In genomic region chr1:64907740-64908139, GRCm38 (mm10) we compare ENCODE assay signal across 30 mouse cellular contexts. TPM values are rescaled to one million over a fixed set of nuclear protein-coding genes. Genes with fewer than 3 reads are reported as not detected.
DNase-seq lines count a peak whose midpoint lies in the region; ATAC-seq and TF ChIP-seq lines count a peak whose summit lies in the region.
"Had no signal": no experiment of that assay in that cellular context is flagged by ENCODE, and none has a peak within 500 bp of the region (broad histone marks: within the 10 kb centered on the region; RNA-seq: fewer than 3 reads in every experiment).

No protein-coding gene starts in this region.

- H3K9me3 ChIP-seq in liver, embryonic 15.5 days (replicated peaks), result no peaks in the 10 kb centered on the region
- no peaks in the 10 kb centered on the region for H3K9me3 ChIP-seq in liver, postnatal 0 days (ENCODE audit: low read length)
- H3K9me3 ChIP-seq in hindbrain, embryonic 13.5 days, result no peaks in the 10 kb centered on the region
- H3K9me3 ChIP-seq: limb, embryonic 10.5 days; limb, embryonic 15.5 days; midbrain, embryonic 15.5 days; neural tube, embryonic 15.5 days; stomach, embryonic 15.5 days had no signal

- 66% methylated on average over 2 of the region's 2 CpGs for WGBS in liver, embryonic 15.5 days (ENCODE audit: insufficient replicate concordance)
- 63% methylated on average over 2 of the region's 2 CpGs for WGBS in liver, postnatal 0 days (ENCODE audit: insufficient replicate concordance)
- WGBS in macrophage (ENCODE audit: missing documents), result 95% methylated on average over 2 of the region's 2 CpGs
- WGBS in hindbrain, embryonic 13.5 days, result 81% methylated on average over 2 of the region's 2 CpGs

- ATAC-seq in liver, embryonic 15.5 days (ENCODE audit: insufficient read depth), result peak; percentile 40
- ATAC-seq in liver, postnatal 0 days, result no peak
- ATAC-seq in hindbrain, embryonic 13.5 days (ENCODE audit: low FRiP score), result no peak
- ATAC-seq: activated CD4-positive, CD25-positive, alpha-beta regulatory T cell, adult 4 months; CD4-positive, CD25-positive, alpha-beta regulatory T cell, adult 4 months; forebrain, embryonic 14.5 days; intestine, postnatal 0 days; midbrain, embryonic 15.5 days had no signal

- no peaks in the 10 kb centered on the region for H3K36me3 ChIP-seq in liver, embryonic 15.5 days (replicated peaks)
- no peaks in the 10 kb centered on the region for H3K36me3 ChIP-seq in liver, postnatal 0 days (replicated peaks; ENCODE audit: insufficient read depth, low read length)
- peaks cover 17% of the 10 kb centered on the region for H3K36me3 ChIP-seq in macrophage (ENCODE audit: inconsistent target)
- no peaks in the 10 kb centered on the region for H3K36me3 ChIP-seq in hindbrain, embryonic 13.5 days
- H3K36me3 ChIP-seq: limb, embryonic 10.5 days; limb, embryonic 15.5 days; midbrain, embryonic 15.5 days; neural tube, embryonic 15.5 days; stomach, embryonic 15.5 days had no signal

- peaks cover 100% of the 10 kb centered on the region for H3K79me2 ChIP-seq in macrophage (ENCODE audit: inconsistent target)

- H3K4me3 ChIP-seq in liver, embryonic 15.5 days (replicated peaks), result no peak overlapping the region
- H3K4me3 ChIP-seq in liver, postnatal 0 days (ENCODE audit: low read depth, low read length), result no peak overlapping the region
- no peak overlapping the region for H3K4me3 ChIP-seq in bone marrow macrophage, adult 2 months (ENCODE audit: insufficient read depth, low read length)
- H3K4me3 ChIP-seq in macrophage (ENCODE audit: inconsistent target), result no peak overlapping the region
- H3K4me3 ChIP-seq in hindbrain, embryonic 13.5 days, result no peak overlapping the region
- H3K4me3 ChIP-seq: limb, embryonic 10.5 days; limb, embryonic 15.5 days; midbrain, embryonic 15.5 days; neural tube, embryonic 15.5 days; stomach, embryonic 15.5 days had no signal

- TF ChIP-seq EP300 in liver, postnatal 0 days (IDR thresholded peaks at IDR 0.05; ENCODE audit: low read depth), result no peak

- no peak for TF ChIP-seq CTCF in liver, postnatal 0 days (IDR thresholded peaks at IDR 0.05; ENCODE audit: low read depth)
- TF ChIP-seq CTCF in bone marrow macrophage, adult 2 months (IDR thresholded peaks at IDR 0.05; ENCODE audit: low read depth, low read length), result no peak

- no peaks in the 10 kb centered on the region for H3K4me1 ChIP-seq in liver, embryonic 15.5 days (replicated peaks)
- H3K4me1 ChIP-seq in liver, postnatal 0 days (ENCODE audit: insufficient read depth), result no peaks in the 10 kb centered on the region; the same call in 1 of the 2 replicates
- peaks cover 33% of the 10 kb centered on the region for H3K4me1 ChIP-seq in bone marrow macrophage, adult 2 months (ENCODE audit: control insufficient read depth, insufficient read depth, low read length)
- H3K4me1 ChIP-seq in hindbrain, embryonic 13.5 days (replicated peaks), result no peaks in the 10 kb centered on the region
- H3K4me1 ChIP-seq: limb, embryonic 10.5 days; limb, embryonic 15.5 days; midbrain, embryonic 15.5 days; neural tube, embryonic 15.5 days; stomach, embryonic 15.5 days had no signal

- no peak overlapping the region for H3K9ac ChIP-seq in liver, embryonic 15.5 days
- H3K9ac ChIP-seq in liver, postnatal 0 days (replicated peaks), result no peak overlapping the region
- H3K9ac ChIP-seq in hindbrain, embryonic 13.5 days, result no peak overlapping the region
- H3K9ac ChIP-seq: hindbrain, embryonic 14.5 days; limb, embryonic 15.5 days; midbrain, embryonic 15.5 days; neural tube, embryonic 15.5 days; stomach, embryonic 15.5 days had no signal

- H3K27ac ChIP-seq in liver, embryonic 15.5 days (replicated peaks), result no peak overlapping the region
- no peak overlapping the region for H3K27ac ChIP-seq in liver, postnatal 0 days (ENCODE audit: low read depth)
- peak overlapping the region; percentile 63 for H3K27ac ChIP-seq in bone marrow macrophage, adult 2 months (ENCODE audit: insufficient read depth, low read depth, low read length)
- H3K27ac ChIP-seq in macrophage, result peak overlapping the region; percentile 27; the same call in 1 of the 2 replicates
- H3K27ac ChIP-seq in hindbrain, embryonic 13.5 days, result no peak overlapping the region
- H3K27ac ChIP-seq: hindbrain, embryonic 14.5 days; limb, embryonic 10.5 days; limb, embryonic 15.5 days; midbrain, embryonic 15.5 days; neural tube, embryonic 15.5 days; stomach, embryonic 15.5 days had no signal

- TF ChIP-seq POLR2A in bone marrow macrophage, adult 2 months (IDR thresholded peaks at IDR 0.05; ENCODE audit: borderline replicate concordance, low read depth, low read length), result no peak

- no peak overlapping the region for H3K4me2 ChIP-seq in liver, embryonic 15.5 days
- H3K4me2 ChIP-seq in liver, postnatal 0 days (ENCODE audit: low read depth, low read length), result no peak overlapping the region
- no peak overlapping the region for H3K4me2 ChIP-seq in hindbrain, embryonic 13.5 days
- H3K4me2 ChIP-seq: heart, embryonic 11.5 days; hindbrain, embryonic 14.5 days; limb, embryonic 15.5 days; midbrain, embryonic 15.5 days; neural tube, embryonic 15.5 days; stomach, embryonic 15.5 days had no signal

- H3K27me3 ChIP-seq in liver, embryonic 15.5 days, result no peaks in the 10 kb centered on the region
- no peaks in the 10 kb centered on the region for H3K27me3 ChIP-seq in liver, postnatal 0 days (ENCODE audit: insufficient read depth, low read length)
- H3K27me3 ChIP-seq in hindbrain, embryonic 13.5 days, result 0 out of 2 replicates have a peak, but pooled peaks cover 1% of the 10 kb centered on the region
- H3K27me3 ChIP-seq: limb, embryonic 15.5 days; midbrain, embryonic 15.5 days; neural tube, embryonic 15.5 days; stomach, embryonic 15.5 days had no signal

- no peak for DNase-seq in liver, postnatal 0 days
- peak; percentile 43 for DNase-seq in urinary bladder, postnatal 14 days (ENCODE audit: low spot score)
- no peak for DNase-seq in urinary bladder, postnatal 10 days (ENCODE audit: low spot score)
- DNase-seq in left cerebral cortex, adult 8-10 months (ENCODE audit: low spot score in 2 of 2), result no peak
- DNase-seq: adrenal gland, adult 8-10 months; cerebellum, adult 2 months; gastrocnemius, postnatal 14 days; heart, adult 18-20 months; heart, postnatal 36 days; kidney, adult 9 months; kidney, postnatal 10 days; layer of hippocampus, postnatal 36 days; lung, adult 2 months; lung, postnatal 4 days; right cerebral cortex, postnatal 25 days had no signal

RNA-seq across cellular contexts. Expression of gene Plekhm3, which starts 48.9 kb away (rescaled TPM):
- polyA plus RNA-seq in liver, embryonic 15.5 days (2015; fragmentation: Nextera tagmentation; extraction: Ambion mirVana), result 1.7 and 2.1 TPM in 2 replicates
- 1.1 and 1.4 TPM in 2 replicates for polyA plus RNA-seq in liver, postnatal 0 days (2015; fragmentation: Nextera tagmentation; extraction: Ambion mirVana)
- polyA plus RNA-seq in bone marrow macrophage, adult 2 months (2012; ENCODE audit: insufficient read depth, insufficient read length, missing spikeins), result 24.1 and 24.9 TPM in 2 replicates
- 100 to 1,000 TPM; 107 to 507 (median 271) TPM for total RNA-seq in macrophage (2018; cell fraction: chromatin; rRNA removed)
- 10 to 100 TPM; 23.1 to 37.4 (median 29.5) TPM for total RNA-seq in macrophage (2018; cell fraction: cytosol; rRNA removed)
- total RNA-seq in macrophage (2018; cell fraction: nucleus; rRNA removed), result 100 to 1,000 TPM in 24 of 26 experiments, 10 to 100 TPM in 2; 93.5 to 253 (median 150) TPM
- 16.0 to 20.6 TPM (median 16.8 TPM) in 3 replicates for polyA plus RNA-seq in macrophage (2018)
- 10 to 100 TPM; 39.0 to 47.4 (median 43.7) TPM for total RNA-seq in left cerebral cortex, adult 8-10 months (2022)
- 10.9 and 11.1 TPM in 2 replicates for polyA plus RNA-seq in hindbrain, embryonic 13.5 days (2015; fragmentation: Nextera tagmentation; extraction: Ambion mirVana)

Comparison
In these comparisons a context has a peak if more than half of its experiments do, and no peak if none do; other contexts are left out.
1. H3K27ac ChIP-seq: peak in bone marrow macrophage, adult 2 months (single experiment) and macrophage (single experiment); none in liver, embryonic 15.5 days (single experiment), liver, postnatal 0 days (single experiment) and hindbrain, embryonic 13.5 days (single experiment).